Mouse (Mus musculus) lung, postnatal 0 days (tissue): ENCODE measurements around the gene 2300002M23Rik.

Experiments
- CTCF ChIP-seq: IDR thresholded peaks from 2 replicates; pipeline ENCODE4 v1.5.1; 2016; ENCODE audit warnings: antibody characterized with exemption, mild to moderate bottlenecking
- EP300 ChIP-seq: IDR thresholded peaks from 2 replicates; pipeline ENCODE4 v1.6.1; 2016; ENCODE audit warnings: antibody characterized with exemption, mild to moderate bottlenecking, control low read depth

DNA sequence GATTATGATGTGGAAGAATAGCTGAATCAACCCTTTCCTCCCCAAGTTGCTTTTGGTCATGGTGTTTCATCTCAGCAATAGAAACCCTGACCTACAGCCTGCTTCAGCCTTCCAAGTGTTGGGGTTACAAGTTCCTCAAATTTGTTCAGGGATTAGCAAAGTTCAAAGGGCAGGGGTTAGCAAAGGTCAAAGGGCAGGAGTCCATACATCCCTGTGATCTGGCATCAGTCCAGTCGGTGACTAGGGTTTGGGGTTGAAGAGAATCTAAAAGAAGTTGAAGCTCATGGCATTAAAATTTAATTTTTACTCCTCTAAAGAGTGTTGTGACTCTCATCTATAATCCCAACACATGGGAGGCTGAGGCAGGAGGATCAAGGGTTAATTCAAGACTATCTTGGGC is 28.8 kb upstream of the 2300002M23Rik start:
- TF ChIP-seq CTCF, result no peak
- no peak for TF ChIP-seq EP300
